Mouse (Mus musculus) spleen, adult 2 months (tissue): Measurements from ENCODE around the gene Srp68. TPM values are rescaled to one million over a fixed set of nuclear protein-coding genes. Genes with fewer than 3 reads are reported as not detected.

Source experiments
- DNase-seq, 2 experiments: peaks; one replicate each; pipeline versions ENCODE4 v3.0.0 to v3.0.0-alpha.2; 2012 to 2021; ENCODE audit warnings: low spot score in 2 of 2, low read depth in 1 of 2
- H3K27ac ChIP-seq: fragments of 200-500 bp; 2 replicates; pipeline ENCODE4 v1.5.1; 2012; ENCODE audit warnings: low read length, inconsistent platforms; ENCODE audit not compliant: insufficient read depth
- H3K27me3 ChIP-seq: fragments of 200-500 bp; 2 replicates; pipeline ENCODE4 v1.6.1; 2012; ENCODE audit warnings: mild to moderate bottlenecking, moderate library complexity, low read length, inconsistent platforms; ENCODE audit not compliant: control insufficient read depth, insufficient read depth
- H3K36me3 ChIP-seq: fragments of 200-500 bp; 2 replicates; pipeline ENCODE4 v1.6.1; 2012; ENCODE audit warnings: mild to moderate bottlenecking, low read length, inconsistent platforms; ENCODE audit not compliant: control insufficient read depth, insufficient read depth
- H3K4me1 ChIP-seq: fragments of 200-500 bp; 2 replicates; pipeline ENCODE4 v1.6.1; 2011; ENCODE audit warnings: inconsistent platforms; ENCODE audit not compliant: control insufficient read depth, insufficient read depth, insufficient read length
- H3K4me3 ChIP-seq: fragments of 200-500 bp; 2 replicates; pipeline ENCODE4 v1.5.1; 2011; ENCODE audit warnings: mild to moderate bottlenecking, inconsistent platforms; ENCODE audit not compliant: insufficient read depth, insufficient read length; ENCODE audit errors: extremely low read depth
- CTCF ChIP-seq: fragments of 200-500 bp; IDR thresholded peaks from 2 replicates; pipeline ENCODE4 v1.5.1; 2011; ENCODE audit warnings: mild to moderate bottlenecking, inconsistent platforms; ENCODE audit not compliant: insufficient read depth, insufficient read length, insufficient replicate concordance; ENCODE audit errors: extremely low read depth
- POLR2A ChIP-seq: fragments of 200-500 bp; IDR thresholded peaks from 2 replicates; pipeline ENCODE4 v1.6.1; 2011; ENCODE audit warnings: low read depth, low read length, inconsistent platforms
- WGBS: fragments of 180-500 bp; shearing (Covaris S2); methylation state at CpG from one replicate; pipeline ENCODE4 v1.1.7; 2018; 5-methylcytosine and 5-hydroxymethylcytosine counted together
- polyA plus RNA-seq: library from polyadenylated mRNA; depleted of rRNA; stranded (reverse); fragments of >200 nt; gene quantifications from 2 replicates; pipeline ENCODE4 v1.2.3, GENCODE M21; 2012

The Srp68 gene
- polyA plus RNA-seq, 1 experiment = 25.4 TPM

- H3K27ac ChIP-seq = no peak overlapping the region
- WGBS = under 1% methylated on average over 39 of the region's 39 CpGs
Observed at GRCm38 (mm10) chr11:116273469-116274044, 460 bp downstream of the Srp68 start.

GRCm38 (mm10) chr11:116272589-116273468 is 1.2 kb downstream of the Srp68 start:
- H3K27me3 ChIP-seq = no peaks in the 10 kb centered on the region
- H3K4me3 ChIP-seq = peak overlapping the region; percentile 78; the same call in 1 of the 2 replicates
- DNase-seq = no peak
- TF ChIP-seq CTCF = no peak
- no peak for TF ChIP-seq POLR2A
- H3K36me3 ChIP-seq = peaks cover 17% of the 10 kb centered on the region
- H3K27ac ChIP-seq = no peak overlapping the region
- WGBS = 23% methylated on average over 12 of the region's 12 CpGs
- peaks cover 3% of the 10 kb centered on the region; the same call in 1 of the 2 replicates for H3K4me1 ChIP-seq

More at GRCm38 (mm10) chr11:116273469-116274044, 460 bp downstream of the Srp68 start:
- TF ChIP-seq POLR2A (no peak), CTCF (no peak)
- Histone ChIP-seq H3K4me1 (peaks cover 3% of the 10 kb centered on the region; the same call in 1 of the 2 replicates), H3K36me3 (peaks cover 13% of the 10 kb centered on the region), H3K4me3 (peak overlapping the region; percentile 78), H3K27me3 (no peaks in the 10 kb centered on the region)
- DNase-seq = no peak

GRCm38 (mm10) chr11:116269560-116269959 is 4.5 kb downstream of the Srp68 start:
- Histone ChIP-seq H3K27me3 (no peaks in the 10 kb centered on the region), H3K27ac (no peak overlapping the region), H3K4me1 (peaks cover 3% of the 10 kb centered on the region; the same call in 1 of the 2 replicates), H3K4me3 (no peak overlapping the region), H3K36me3 (peaks cover 28% of the 10 kb centered on the region)
- TF ChIP-seq CTCF = no peak
- no peak for TF ChIP-seq POLR2A
- 93% methylated on average over 8 of the region's 8 CpGs for WGBS
- no peak for DNase-seq

- H3K27ac ChIP-seq = no peak overlapping the region
- no peak overlapping the region for H3K4me3 ChIP-seq
- H3K27me3 ChIP-seq = no peaks in the 10 kb centered on the region
- peaks cover 36% of the 10 kb centered on the region for H3K36me3 ChIP-seq
- DNase-seq = no peak
- TF ChIP-seq POLR2A (no peak), CTCF (no peak)
- peaks cover 3% of the 10 kb centered on the region; the same call in 1 of the 2 replicates for H3K4me1 ChIP-seq
- WGBS = 97% methylated on average over 6 of the region's 6 CpGs
Observed at GRCm38 (mm10) chr11:116268313-116268712, 5.7 kb downstream of the Srp68 start.

- no peak for DNase-seq
- 90% methylated on average over 8 of the region's 8 CpGs for WGBS
- H3K36me3 ChIP-seq = peaks cover 42% of the 10 kb centered on the region
- H3K4me1 ChIP-seq = no peaks in the 10 kb centered on the region; the same call in 1 of the 2 replicates
- H3K4me3 ChIP-seq = no peak overlapping the region
- no peak overlapping the region for H3K27ac ChIP-seq
- no peak for TF ChIP-seq POLR2A
- no peak for TF ChIP-seq CTCF
- no peaks in the 10 kb centered on the region for H3K27me3 ChIP-seq
Observed at GRCm38 (mm10) chr11:116267637-116268036, 6.4 kb downstream of the Srp68 start.

- no peak overlapping the region for H3K4me3 ChIP-seq
- no peaks in the 10 kb centered on the region; the same call in 1 of the 2 replicates for H3K4me1 ChIP-seq
- peaks cover 48% of the 10 kb centered on the region for H3K36me3 ChIP-seq
- WGBS = 56% methylated on average over 4 of the region's 4 CpGs
- TF ChIP-seq CTCF (no peak), POLR2A (no peak)
- no peak for DNase-seq
- no peak overlapping the region for H3K27ac ChIP-seq
- H3K27me3 ChIP-seq = no peaks in the 10 kb centered on the region
Observed at GRCm38 (mm10) chr11:116265850-116266249, 8.2 kb downstream of the Srp68 start.
